Mouse (Mus musculus) layer of hippocampus, adult 11-12 months (tissue): Measurements from ENCODE around the gene Plekhn1.

Experiments used
- DNase-seq: peaks from one replicate; pipeline ENCODE4 v3.0.0; 2022; ENCODE audit warnings: low spot score

Gene Plekhn1

DNA sequence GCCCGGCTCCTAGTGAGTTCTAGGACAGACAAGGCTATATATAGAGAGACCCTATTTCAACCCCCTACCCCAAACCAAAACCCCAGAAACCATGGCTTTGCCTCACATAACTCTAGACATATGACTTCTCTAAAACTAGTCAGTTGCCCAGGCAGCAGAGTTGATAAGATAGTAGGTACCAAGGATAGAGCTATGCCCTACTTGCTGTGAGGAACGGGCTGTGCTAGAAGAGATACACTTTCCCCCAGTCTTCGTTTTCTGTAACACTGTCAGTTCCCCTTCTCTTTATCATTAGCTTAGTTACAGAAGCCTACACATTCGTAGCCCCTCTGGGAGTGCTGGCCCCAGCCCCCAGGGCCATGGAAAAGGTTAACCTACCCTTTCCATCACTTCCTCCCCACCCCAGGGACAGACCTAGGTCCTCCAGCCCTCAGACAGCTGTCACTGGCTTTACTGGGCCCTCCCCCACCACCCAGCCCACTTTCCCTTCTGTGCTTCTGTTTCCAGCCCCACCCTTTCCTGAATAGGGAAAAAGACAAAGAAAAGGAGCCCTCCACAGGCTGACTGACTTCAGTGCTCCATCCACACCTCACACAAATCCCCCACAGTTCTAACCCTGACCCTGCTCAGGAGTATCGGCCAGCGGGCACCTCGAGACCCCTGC, 50.2 kb downstream of the Plekhn1 start:
- DNase-seq: no peak

DNA sequence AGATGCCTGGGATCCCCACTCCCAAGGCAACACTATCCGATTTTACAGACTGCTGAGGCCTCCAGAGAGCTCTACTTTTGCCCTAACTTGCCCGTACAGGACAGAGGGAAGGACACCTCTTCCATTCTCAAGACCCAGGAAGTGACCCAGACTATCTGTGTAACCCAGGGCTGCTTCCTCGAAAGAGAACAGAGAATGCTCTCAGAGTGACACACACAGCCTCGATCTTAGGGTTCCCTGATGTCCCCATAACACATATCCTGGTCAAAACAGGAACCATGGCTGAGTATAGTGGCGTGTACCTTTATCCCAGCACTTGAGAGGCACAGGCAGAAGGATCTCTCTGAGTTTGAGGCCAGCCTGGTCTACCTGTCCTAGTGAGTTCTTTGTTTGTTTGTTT, 50.9 kb downstream of the Plekhn1 start:
- no peak for DNase-seq

DNA sequence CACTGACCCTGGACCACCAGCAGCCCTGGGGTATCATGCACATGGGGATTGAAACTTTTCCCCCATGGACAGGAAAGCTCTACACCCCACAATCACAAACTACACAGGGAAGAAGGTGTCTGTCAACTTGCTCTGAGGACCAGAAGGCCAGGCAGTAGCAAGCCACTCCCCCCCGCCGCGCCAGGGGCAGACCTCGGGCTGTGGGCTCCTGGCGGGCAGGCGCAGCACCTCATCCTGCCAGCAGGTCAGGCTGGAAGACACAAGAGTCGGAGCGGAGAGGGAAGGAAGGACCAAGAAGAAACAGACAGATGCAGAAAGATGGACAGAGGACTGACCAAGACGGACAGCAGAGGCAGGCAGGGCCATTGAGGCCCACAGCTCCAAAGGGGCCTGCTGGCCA, 57.0 kb downstream of the Plekhn1 start:
- no peak for DNase-seq

DNA sequence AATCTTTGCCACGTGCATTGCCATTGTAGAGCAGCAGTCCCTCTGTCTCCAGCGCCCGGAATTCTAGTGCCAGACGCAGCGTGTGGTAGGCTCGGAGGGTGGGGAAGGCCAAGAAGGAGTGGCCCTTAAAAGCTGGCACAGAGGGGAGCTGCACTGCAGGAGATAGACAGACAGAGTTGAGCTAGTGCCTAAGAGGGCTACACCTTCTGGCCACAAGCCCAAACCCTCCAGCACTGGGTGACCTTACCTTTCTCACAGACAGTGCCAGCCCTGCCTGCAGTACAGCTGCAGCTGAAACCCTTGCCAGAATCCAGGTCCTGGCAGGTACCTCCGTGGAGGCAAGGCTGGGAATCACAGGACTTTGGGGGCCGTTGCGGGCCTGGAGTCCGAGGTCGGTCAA, 62.8 kb downstream of the Plekhn1 start:
- DNase-seq: no peak
